Mouse (Mus musculus) Muller cell, postnatal 12 days (primary cell): ENCODE results near the gene Prss16.

Source experiments
- DNase-seq: peaks from one replicate; pipeline ENCODE4 v3.0.0-alpha.2; 2015; ENCODE audit errors: inconsistent ontology term

Gene Prss16

GRCm38 (mm10) chr13:22009642-22010041 lies at the start of gene Prss16:
Gene Prss16, minus strand, starts transcription at chr13:22009742.
- no peak for DNase-seq

GRCm38 (mm10) chr13:22053754-22054153 lies 44.2 kb upstream of the Prss16 start:
- DNase-seq: no peak

DNA sequence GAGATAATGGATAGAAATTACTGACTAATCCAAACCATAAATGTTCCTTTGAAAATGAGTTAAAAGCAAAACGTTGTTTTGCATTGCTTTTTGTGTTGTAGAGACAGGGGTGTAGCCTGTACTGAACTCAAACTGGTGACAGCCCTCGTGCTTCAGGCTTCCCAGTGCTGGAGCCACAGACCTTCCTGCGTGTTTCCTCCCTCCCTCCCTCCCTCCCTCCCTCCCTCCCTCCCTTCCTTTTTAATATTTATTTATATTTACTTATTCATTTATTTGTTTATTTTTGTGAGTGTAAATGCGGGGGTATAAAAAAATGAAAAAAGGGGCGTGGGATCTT lies 41.9 kb upstream of the Prss16 start:
- no peak for DNase-seq

DNA sequence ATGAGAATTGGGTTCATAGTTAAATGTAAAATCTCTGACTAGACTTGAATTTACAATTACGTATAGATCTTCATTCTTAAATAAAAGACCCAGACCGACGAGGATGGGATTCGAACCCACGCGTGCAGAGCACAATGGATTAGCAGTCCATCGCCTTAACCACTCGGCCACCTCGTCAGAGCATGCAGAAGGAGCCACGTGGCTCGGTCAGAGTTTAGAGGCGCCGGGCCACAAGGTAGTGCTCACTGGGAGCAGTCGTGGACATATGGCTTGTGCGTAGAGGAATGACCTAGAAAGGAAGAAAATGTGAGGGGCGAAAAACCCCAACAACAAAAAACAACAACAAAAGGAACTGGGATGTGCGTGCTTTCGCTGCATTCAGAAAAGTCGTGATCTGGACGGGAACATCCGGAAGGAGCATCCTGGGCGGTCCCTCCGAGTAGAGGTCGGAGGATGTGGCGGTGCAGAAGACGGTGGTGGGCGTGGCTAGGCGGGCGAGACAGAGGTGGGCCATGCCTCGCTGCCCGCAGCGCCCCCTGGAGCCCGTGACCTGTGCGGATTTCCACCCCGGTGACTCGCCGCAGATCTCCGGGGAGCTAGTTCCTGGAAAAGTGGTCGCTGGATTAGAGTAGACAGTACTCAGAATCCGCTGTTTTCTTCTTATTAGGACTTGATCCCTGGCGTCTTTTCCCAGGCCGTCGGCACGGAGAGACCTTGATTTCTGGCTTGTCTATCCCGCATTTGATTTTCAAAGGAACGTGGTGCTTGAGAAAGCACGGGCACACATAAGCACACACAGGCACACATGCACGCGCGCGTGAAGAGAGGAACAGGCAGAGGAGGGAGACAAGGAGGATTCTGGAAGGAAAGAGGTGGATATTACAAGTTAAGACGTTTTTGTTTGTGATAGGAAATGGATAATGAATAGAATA lies 41.3 kb upstream of the Prss16 start:
- peak; percentile 96 for DNase-seq

DNA sequence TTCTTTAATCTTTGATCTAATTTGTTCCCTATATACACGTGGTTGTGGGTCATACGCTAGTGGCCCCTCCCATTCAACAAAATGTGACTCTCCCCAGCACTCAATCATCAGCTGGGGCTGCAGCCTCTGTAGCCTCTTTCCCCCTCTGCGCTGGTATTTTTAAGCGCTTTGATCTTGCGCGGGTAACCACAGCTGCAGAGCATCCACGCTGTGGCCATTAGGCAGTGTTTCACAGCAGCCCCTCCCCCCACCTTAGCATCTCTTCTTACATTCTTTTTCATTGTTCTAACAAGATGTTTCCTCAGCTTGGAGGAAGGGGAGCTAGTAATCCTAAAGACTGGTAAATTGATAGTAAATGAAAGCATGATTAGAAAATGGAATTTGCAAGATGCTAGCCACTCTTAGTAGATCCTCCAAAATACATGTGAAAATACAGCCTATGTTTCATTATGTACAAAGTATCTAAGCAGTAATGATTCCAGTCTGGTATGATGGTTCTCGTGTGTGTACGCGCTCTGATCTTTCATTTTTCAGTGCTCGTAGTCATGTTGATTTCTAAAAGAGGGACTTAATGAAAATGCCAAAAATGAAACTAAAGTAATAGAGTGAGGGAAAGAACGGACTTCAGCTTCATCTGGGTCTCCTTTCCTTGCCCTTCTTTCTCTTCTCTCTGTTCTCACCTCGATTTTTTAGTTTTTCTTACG lies 40.3 kb upstream of the Prss16 start:
- peak; percentile 82 for DNase-seq

DNA sequence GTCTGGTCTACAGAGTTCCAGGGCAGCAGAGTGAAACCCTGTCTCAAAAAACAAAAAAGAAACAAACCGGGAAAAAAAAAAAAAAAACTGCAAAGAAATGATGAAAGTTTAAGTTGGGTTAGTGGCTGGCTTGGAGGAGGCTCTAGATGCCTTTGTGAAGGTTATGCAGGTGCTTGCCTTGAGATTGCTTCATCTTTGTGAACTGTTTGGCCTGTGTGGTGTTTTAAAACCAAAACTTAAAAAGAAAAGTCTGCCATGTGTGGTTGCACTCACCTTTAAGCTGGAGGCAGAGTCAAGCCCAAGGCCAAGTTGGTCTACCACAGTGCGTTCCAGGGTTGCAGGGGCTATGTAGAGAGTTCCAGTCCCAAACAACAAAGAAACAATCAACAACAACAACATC lies 39.5 kb upstream of the Prss16 start:
- DNase-seq: no peak

DNA sequence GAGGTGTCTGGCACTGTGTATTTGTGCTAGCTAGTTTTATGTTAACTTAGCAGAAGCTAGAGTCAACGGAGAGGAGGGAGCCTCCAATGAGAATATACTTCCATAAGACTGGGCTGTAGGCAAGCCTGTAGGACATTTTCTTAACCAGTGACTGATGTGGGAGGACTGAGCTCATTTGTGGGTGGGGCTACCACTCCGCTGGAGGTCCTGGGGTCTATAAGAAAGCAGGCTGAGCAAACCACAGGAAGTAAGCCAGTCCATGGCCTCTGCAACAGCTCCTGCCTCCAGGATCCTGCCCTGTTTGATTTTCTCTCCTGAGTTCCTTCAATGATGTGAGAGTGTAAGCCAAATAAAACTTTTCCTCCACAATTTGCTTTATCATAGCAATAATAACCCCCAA lies 35.8 kb upstream of the Prss16 start:
- DNase-seq: no peak

- DNase-seq: no peak
These were observed 35.1 kb upstream of the Prss16 start for GRCm38 (mm10) chr13:22044432-22045155.

DNA sequence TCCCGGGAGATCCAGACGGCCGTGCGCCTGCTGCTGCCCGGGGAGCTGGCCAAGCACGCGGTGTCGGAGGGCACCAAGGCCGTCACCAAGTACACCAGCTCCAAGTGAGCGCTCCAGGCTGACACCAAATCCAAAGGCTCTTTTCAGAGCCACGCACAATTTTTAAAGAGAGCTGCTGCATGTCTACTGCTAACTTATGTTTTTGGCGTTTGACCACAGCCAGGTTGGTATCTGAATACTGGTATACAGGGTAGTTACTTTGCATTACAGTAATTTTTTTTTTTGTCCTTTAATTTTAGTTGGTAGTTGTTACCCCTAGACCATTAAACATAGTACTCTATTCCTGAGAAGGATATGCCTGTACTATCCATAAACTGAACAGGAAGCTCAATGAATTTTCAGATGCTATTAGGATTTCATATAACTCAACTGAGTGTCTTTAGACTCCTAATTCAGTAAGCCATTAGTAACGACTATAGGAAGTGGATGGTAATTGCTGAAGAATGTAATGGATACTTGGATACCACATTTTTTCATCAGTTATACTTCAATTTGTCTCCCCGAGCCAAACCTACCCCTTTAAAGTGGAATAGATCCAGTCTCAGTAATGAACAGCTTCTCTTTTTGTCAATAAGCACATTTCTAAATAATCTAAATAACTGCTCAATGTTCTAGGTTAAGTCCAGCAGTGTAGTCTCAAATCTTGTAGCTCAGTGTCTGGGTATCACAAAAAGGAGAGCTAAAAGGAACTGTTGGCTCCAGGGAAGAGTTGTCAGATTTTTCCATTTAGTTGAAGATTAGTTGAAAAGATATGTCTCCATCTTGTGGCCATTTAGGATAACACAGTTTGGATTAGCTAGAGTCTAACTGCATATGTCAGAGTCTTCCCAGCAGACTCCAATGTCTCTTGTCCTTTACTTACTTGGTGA lies 34.2 kb upstream of the Prss16 start:
- DNase-seq: peak; percentile 76

GRCm38 (mm10) chr13:22042568-22043502 lies 33.3 kb upstream of the Prss16 start, which contains the start of the genes Hist1h2ag and Hist1h2bj:
Gene Hist1h2ag, minus strand, starts transcription at chr13:22042944.
Gene Hist1h2bj, plus strand, starts transcription at chr13:22043214.
- peak; percentile 100 for DNase-seq

- DNase-seq: peak; percentile 65
These were observed 32.4 kb upstream of the Prss16 start for GRCm38 (mm10) chr13:22041651-22042567.

- peak; percentile 91 for DNase-seq
These were observed 31.6 kb upstream of the Prss16 start, which contains the start of gene Hist1h4i for GRCm38 (mm10) chr13:22041142-22041536. Gene Hist1h4i, minus strand, starts transcription at chr13:22041362.

GRCm38 (mm10) chr13:22040464-22041141 lies 31.1 kb upstream of the Prss16 start:
- DNase-seq: peak; percentile 65

DNA sequence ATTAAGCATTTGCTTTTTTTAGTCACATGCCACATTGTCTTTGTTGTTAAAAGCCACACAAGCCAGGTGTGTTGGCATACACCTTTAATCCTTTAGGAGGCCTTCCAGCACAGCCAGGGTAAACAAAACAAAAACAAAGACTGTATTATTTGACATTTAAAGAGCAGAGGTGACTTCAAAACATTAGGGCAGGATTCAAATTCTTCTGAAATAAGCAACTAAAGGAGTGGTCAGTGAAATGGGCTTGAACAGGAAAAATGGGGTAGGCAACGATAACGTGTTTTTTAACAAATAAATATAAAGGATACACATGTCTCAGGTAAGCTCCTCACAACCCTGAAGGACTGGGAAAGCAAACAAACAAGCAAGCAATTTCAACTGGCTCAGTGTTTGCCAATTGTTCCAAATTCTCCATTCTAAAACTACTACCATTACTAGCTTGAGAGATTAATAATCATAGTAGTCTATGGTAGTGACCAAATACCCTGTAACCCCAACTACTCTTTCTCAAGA lies 30.5 kb upstream of the Prss16 start:
- DNase-seq: no peak

- no peak for DNase-seq
These were observed 29.8 kb upstream of the Prss16 start for GRCm38 (mm10) chr13:22039364-22039763.

DNA sequence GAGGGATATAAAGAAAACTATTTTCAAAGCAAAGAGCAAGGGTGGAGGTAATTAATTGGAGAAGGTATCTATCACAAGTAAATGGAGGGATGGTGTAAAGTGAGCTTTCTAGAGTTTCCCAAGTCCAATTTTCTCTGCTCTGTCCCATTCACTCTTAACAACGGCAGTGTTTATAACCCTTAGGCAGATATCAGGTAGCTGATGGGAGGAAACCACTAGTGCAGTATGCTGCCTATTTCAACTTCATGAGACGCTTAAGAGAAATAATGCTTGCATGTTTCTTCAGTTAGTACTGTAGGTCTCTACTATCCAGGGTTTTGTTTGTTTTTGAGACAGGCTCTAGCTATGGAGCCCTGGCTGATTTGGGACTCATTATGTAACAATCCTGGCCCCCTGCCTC lies 27.9 kb upstream of the Prss16 start:
- DNase-seq: no peak

DNA sequence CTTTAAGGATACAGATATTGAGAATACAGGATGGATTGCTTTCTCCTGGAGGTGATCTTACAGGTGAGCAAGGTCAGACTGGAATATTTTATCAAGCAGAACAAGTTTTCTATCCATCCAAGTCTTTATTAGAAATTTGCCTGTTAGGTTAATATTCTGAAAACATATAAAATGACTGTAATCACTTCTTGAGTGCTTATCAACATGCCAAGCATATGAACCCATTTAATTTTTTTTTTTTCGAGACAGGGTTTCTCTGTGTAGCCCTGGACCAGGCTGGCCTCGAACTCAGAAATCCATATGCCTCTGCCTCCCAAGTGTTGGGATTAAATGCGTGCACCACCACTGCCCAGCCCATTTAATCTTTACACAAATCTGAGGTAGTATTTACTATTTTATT lies 27.4 kb upstream of the Prss16 start:
- DNase-seq: no peak
